Mouse (Mus musculus): ENCODE results near the gene Psmb4.
A peak's percentile ranks its signal among the peaks of the same experiment; 100 is the strongest.

- TF ChIP-seq CTCF (IDR thresholded peaks at IDR 0.05; ENCODE audit: low read depth) (no peak), EP300 (IDR thresholded peaks at IDR 0.05; ENCODE audit: low read depth) (peak; percentile 96)
Observed at GRCm38 (mm10) chr3:94906482-94906881, 19.7 kb upstream of the Psmb4 start.
